Mouse (Mus musculus): ENCODE data around the gene Rpusd4.
A peak's percentile ranks its signal among the peaks of the same experiment; 100 is the strongest.

Gene Rpusd4

DNA sequence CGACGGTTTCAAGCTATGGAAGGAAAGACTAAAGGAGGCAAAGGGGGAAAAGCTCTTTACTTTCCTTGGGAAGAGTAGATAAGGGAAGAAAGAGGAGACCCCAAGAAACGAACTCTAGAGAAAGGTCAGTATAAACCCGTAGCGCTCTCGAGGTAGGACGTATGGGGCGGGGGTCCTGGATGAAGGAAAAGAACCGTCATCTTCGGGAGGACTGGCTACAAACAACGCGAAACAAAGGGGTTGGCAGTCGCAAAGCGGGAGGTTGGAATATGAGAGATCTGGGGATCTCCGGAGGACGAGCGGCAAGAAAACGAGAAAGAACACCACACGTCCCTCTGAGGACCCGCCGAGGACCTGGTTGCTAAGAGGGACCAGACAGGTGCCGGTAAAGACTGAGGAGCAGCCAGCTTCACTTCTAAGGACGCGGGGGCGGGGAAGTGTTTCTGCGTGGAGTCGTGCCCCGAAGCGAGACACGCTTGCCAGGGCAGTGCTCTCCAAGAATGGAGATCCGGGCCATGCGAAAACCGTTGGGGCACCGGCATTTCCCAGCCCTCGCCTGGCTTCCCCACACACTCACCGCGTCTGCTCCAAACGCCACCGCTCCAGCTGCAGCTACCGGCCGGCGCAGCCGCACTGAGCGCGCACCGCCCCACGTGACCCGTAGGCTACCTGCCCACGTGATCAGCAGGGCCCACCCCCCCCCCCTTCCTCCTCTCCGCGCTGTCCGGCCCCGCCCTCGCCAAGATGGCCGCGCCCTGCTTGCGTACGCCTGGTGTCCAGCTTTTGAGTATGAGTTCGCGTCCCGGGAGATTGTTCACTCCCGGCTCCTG, at the start of gene Rpusd4, which contains the start of gene Fam118b:
Rpusd4 (plus strand) TSS at position 720 of the 830 bp plus-strand sequence.
Fam118b (minus strand) TSS at position 660 of the 830 bp plus-strand sequence.
- DNase-seq (ENCODE audit: low spot score in 2 of 2) = peak; percentile 89 to 91

DNA sequence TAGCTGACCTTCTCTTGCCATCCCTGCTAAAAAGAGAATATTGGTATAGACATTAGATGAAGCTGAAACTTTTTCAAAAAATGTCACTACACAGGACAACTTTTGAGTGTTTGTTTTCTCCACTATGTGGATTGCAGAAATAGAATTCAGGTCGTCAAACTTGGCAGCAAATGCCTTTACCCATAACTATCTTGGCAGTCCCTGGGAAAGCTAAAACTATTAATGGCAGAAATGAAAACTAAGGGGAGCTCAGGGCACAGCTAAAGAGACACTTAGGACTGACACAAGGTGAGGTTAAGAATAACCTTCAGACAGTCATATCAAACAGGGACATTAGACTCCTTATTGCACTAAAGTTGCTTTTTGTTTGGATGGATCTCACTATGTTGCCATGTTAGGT, 49.7 kb upstream of the Rpusd4 start:
- DNase-seq (ENCODE audit: low spot score in 2 of 2) = no peak

DNA sequence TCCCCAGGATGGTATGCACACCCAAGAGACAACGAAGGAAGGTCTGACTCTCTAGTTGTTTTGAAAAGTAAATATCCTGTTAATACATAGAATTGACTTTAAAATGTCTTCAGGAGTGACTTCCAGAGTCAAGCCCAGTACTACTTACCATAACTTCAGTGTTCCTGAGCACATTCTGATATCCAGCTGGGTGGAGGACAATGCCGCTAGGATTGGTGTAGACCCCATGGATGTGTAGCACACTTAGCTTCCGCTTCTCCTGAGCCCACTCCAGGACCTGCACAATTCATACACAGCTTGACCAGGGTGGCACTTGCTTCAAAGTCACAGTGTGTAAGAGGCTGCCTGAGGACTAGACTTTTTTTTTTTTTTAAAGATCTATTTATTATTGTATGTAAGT, 44.2 kb upstream of the Rpusd4 start:
- no peak for DNase-seq (ENCODE audit: low spot score in 2 of 2)

GRCm38 (mm10) chr9:35228671-35229070, 39.0 kb upstream of the Rpusd4 start:
- no peak for DNase-seq (ENCODE audit: low spot score in 2 of 2)

DNA sequence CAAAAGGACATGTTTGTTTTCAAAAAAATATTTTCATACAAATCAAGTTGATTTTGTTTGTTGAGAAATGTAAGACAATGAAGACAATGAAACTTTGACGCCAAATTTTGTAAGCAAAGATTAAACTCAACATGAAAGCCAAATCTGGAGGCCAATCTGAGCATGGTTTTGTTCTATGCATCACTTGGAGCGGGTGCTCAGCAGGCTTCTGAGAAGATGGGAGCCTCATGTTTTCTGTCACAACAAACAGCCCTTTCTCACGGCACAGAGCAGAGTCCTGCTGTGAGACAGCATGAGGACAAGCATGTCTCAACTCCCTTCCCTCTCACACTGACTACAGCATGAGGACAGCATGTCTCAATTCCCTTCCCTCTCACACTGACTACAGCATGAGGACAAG, 31.7 kb upstream of the Rpusd4 start:
- no peak for DNase-seq (ENCODE audit: low spot score in 2 of 2)

DNA sequence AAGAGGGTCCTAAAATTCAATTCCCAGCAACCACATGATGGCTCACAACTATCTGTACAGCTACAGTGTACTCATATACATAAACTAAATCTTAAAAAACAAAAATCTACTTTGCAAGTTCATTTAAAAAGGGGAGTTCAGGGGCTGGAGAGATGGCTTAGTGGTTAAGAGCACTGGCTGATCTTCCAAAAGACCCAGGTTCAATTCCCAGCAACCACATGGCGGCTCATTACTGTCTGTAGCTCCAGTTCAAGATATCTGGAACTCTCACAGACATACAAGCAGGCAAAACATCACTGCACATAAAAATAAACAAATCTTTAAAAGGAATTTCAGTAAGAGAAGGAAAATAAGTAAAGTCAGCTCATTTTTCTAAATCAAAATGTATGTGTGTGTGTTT, 29.3 kb upstream of the Rpusd4 start:
- DNase-seq (ENCODE audit: low spot score in 2 of 2) = no peak

DNA sequence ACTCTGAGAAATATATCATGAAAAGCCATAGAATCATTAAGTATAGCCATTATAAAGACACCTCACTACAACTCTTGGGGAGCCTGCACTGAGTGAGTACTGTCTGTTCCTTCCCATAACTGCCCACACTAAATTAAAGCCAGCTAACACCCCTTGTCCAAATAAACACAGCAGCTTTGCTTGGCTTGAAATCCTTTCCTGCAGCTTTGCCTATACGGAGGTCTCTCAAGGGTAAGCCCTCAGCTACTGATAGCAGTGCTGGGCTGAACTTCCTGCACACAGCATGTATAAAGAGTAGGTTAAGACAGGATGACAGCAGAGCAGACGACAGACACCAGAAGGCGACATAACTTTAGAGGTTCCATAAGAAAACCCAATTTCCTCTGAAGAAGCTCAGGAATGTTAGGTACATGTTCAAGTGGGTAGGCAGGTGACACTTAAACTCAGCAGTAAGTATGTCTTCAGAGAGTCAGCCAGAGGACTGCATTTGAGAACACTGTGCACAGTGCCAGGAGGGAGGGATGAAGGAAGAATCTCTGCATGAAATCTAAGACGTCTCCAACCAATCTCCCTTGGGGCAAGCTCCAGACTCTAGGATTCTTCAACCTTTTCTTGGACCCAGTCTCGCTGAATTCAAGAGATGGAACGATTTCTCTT, 28.6 kb upstream of the Rpusd4 start:
- no peak for DNase-seq (ENCODE audit: low spot score in 2 of 2)

DNA sequence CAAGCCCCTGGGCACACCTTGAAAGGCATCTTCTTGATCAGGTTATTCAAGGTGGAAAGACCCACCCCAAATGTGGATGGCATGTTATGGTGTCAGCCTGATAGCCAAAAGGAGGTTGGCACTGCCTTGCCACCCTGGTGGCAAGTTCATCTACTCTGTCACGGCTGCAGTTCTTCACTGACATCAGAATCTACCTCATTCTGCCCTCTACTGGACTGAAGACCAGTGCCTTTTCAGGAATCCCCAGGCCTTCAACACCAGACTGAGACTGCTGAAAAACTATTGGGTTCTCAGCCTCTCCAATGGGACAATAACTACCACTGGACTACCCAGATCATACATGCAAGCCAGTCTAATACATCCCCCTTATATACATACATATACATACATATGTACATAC, 27.9 kb upstream of the Rpusd4 start:
- no peak for DNase-seq (ENCODE audit: low spot score in 2 of 2)

GRCm38 (mm10) chr9:35247405-35247804, 20.3 kb upstream of the Rpusd4 start:
- DNase-seq (ENCODE audit: low spot score in 2 of 2) = no peak

DNA sequence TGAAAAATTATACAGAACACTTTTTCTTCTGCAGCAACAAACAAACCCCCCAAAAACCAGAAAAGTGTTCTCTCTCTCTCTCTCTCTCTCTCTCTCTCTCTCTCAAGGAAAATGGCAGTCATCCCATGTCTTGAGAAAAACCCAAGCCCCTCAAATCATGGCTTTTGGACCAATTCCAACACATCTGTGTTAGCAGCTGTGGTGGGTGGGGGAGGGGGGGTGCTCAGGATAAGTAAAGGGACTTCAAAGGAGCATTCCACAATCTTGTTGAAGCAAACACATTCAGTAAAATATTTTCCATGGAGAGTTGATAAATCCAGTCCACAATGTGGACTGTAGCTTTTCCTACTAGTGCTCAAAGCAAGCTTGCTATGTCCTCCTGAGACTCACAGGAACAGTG, 18.2 kb upstream of the Rpusd4 start:
- no peak for DNase-seq (ENCODE audit: low spot score in 2 of 2)

GRCm38 (mm10) chr9:35257365-35257764, 10.3 kb upstream of the Rpusd4 start:
- DNase-seq (ENCODE audit: low spot score in 2 of 2) = no peak

DNA sequence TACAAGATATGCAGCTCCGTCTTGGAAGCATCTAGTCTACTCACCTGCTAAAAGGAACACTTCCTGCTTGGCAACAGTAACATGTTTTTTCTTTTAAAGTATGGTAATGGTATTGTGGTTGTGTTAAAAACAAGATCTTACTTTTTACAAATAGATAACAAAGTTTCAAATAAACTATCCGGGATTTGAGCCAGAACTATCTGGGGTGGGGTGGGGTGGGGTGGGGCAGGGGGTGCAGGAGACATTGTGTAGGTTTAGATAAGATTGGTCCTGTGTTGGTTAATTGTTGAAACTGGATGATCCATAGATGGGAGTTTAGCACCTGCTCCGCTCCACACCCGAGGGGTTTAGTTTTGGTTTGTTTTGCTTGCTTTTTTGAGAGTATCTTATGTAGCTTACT, 5.2 kb upstream of the Rpusd4 start:
- DNase-seq (ENCODE audit: low spot score in 2 of 2) = no peak

- DNase-seq (ENCODE audit: low spot score in 2 of 2) = no peak
Observed at GRCm38 (mm10) chr9:35263431-35263830, 4.2 kb upstream of the Rpusd4 start.

DNA sequence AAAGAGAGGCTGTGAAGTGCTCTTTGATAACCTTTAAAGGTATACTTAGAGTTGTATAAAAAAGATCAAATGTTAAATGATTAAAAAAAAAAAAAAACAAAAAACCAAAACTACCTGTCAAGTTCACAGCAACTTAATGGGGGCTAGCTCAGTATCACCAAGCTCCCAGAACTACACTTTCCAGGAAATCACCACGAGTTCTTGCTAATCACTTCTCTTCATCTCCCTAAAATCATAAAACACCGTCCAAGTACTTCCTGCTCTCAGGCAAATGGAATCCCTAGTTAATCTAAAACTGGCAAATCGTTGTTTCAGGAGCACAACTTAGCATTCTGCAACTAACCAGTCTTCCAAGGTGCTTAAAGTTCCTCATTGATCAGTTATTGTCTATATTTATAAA, 3.2 kb upstream of the Rpusd4 start:
- DNase-seq (ENCODE audit: low spot score in 2 of 2) = no peak

- no peak for DNase-seq (ENCODE audit: low spot score in 2 of 2)
Observed at GRCm38 (mm10) chr9:35267976-35268715, 481 bp downstream of the Rpusd4 start.

- no peak for DNase-seq (ENCODE audit: low spot score in 2 of 2)
Observed at GRCm38 (mm10) chr9:35277855-35278365, 10.2 kb downstream of the Rpusd4 start.

- DNase-seq (ENCODE audit: low spot score in 2 of 2) = no peak
Observed at GRCm38 (mm10) chr9:35278451-35278850, 10.8 kb downstream of the Rpusd4 start.

GRCm38 (mm10) chr9:35282006-35282850, 14.6 kb downstream of the Rpusd4 start:
- peak in 1 of 2 experiments; percentile 39 for DNase-seq (ENCODE audit: low spot score in 2 of 2)

DNA sequence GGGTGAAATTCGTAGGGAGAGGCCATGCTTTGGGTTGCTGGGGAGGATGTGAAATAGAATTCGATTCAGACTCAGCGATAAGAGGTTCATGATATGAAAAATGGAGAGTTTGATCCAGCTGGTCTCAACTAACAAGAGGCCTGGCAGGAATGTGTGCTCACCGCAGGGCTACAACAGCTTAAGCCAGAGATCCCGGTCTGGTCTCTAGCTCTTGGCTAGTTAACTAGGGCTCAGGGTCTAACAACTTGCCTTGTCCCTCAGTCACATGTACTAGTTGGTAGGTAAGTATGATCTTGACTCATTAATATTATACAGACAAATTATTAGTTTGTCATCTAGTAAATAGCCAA, 15.2 kb downstream of the Rpusd4 start:
- DNase-seq (ENCODE audit: low spot score in 2 of 2) = no peak

DNA sequence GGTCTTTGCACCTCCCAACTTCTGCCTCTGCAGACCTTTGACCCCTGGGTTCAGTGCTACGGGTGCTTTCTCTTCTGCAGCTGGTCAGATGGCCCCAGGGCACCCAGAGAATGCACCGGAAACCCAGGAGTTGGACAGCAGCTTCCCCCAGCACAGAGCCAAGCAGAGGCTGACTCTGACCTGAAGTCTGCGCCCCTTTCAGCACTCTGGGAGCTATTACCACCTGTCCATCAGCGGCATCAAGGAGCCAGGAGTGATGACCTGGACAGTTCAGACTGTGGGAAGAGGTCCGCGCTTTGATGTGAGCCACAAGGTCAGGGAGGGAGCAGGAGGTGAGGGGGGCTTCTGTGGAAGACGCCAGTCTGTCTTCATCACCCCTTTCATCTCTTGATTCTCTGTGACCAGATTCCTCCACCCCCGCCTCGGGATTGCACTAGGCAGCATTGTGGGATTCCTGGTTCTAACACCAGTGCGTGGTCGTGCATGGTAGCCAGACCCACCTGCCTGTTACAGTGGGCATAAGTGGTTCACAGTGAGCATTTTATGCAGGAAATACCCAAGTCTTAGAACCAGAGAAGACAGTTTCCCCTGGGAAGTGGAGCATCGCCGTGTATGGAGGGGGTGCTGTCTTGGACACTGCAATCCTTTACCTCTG, 15.9 kb downstream of the Rpusd4 start:
- no peak for DNase-seq (ENCODE audit: low spot score in 2 of 2)

DNA sequence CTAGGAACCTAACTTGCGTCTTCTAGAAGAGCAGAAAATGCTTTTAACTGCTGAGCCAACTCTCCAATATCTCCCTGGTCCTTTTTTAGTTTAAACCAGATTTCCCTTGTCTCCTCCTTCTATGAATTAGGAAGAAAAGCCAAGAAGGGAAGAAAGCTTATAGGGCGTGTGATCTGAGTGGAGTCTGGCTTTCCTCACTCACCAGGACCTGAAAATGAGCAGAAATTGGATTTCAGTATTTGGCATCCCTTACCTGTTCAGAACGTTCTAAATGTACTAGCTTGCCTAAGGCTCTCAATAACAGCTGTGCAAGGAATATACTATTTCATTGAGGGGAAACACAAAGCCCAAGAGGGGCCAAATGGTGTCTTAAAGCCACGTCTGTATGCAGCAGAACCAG, 16.7 kb downstream of the Rpusd4 start:
- DNase-seq (ENCODE audit: low spot score in 2 of 2) = no peak

Measured in frontal cortex, postnatal 10 days (tissue).